Mouse (Mus musculus): ENCODE measurements around the gene Ston1.

DNA sequence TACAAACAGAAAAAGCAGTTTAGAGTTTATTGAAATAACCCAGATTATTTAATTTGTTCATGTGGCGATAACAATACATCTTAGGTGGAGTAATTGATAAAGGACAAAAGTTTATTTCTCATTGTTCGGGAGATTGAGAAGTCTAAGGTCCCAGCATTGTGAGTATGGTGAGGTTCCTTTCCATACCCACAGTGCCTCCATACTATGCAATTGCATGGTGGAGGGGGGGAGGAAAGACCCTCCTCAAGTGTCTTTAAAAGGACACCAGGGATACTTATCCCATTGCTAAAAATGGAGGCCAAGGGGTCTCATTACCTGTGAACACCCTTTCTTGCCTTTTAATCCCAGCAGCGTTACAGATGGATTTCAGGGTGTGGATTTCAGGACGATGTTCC, 55.9 kb downstream of the Ston1 start:
- TF ChIP-seq MAX (IDR thresholded peaks at IDR 0.05; ENCODE audit: low read depth) (no peak), POLR2A (IDR thresholded peaks at IDR 0.05; ENCODE audit: insufficient read length, low read depth) (no peak), REST (IDR thresholded peaks at IDR 0.05; ENCODE audit: insufficient read depth, insufficient read length) (no peak), TCF12 (IDR thresholded peaks at IDR 0.05; ENCODE audit: insufficient read depth, poor library complexity, severe bottlenecking) (no peak), MYOD1 (IDR thresholded peaks at IDR 0.05; ENCODE audit: control insufficient read depth in 1 of 3, insufficient read length in 2 of 3, low read depth in 2 of 3) (no peak), POLR2AphosphoS2 (IDR thresholded peaks at IDR 0.05; ENCODE audit: insufficient read length, low read depth) (no peak), CEBPB (IDR thresholded peaks at IDR 0.05; ENCODE audit: insufficient read depth, poor library complexity, severe bottlenecking) (no peak), USF1 (IDR thresholded peaks at IDR 0.05; ENCODE audit: low read depth) (no peak), TCF3 (IDR thresholded peaks at IDR 0.05; ENCODE audit: insufficient read length, low read depth) (no peak)
